Mouse (Mus musculus) intestine, postnatal 0 days (tissue): ENCODE results near the gene Gm12216. TPM values are rescaled to one million over a fixed set of nuclear protein-coding genes. Genes with fewer than 3 reads are reported as not detected.

Experiments
- ATAC-seq: fragments of 200-750 bp; cut with Nextera tagmentation; 2 replicates; pipeline ENCODE4 v1.8.0; 2017; ENCODE audit warnings: mild to moderate bottlenecking, moderate TSS enrichment, moderate library complexity
- H3K27ac ChIP-seq: fragments of 300-500 bp; sonication (generic); 2 replicates; pipeline ENCODE4 v1.5.1; 2014; ENCODE audit warnings: mild to moderate bottlenecking, low read depth, low read length, moderate library complexity
- H3K27me3 ChIP-seq: fragments of 300-500 bp; sonication (generic); replicated peaks from 2 replicates; pipeline ENCODE4 v1.6.1; 2014; ENCODE audit warnings: low read length, mixed read lengths; ENCODE audit not compliant: control insufficient read depth, insufficient read depth
- H3K36me3 ChIP-seq: fragments of 300-500 bp; sonication (generic); 2 replicates; pipeline ENCODE4 v1.6.1; 2014; ENCODE audit warnings: mild to moderate bottlenecking, moderate library complexity; ENCODE audit not compliant: control insufficient read depth, insufficient read depth
- H3K4me1 ChIP-seq: fragments of 300-500 bp; sonication (generic); replicated peaks from 2 replicates; pipeline ENCODE4 v1.6.1; 2014; ENCODE audit warnings: antibody characterized with exemption, low read length, mixed read lengths; ENCODE audit not compliant: control insufficient read depth, insufficient read depth
- H3K4me2 ChIP-seq: fragments of 300-500 bp; sonication (generic); replicated peaks from 2 replicates; pipeline ENCODE4 v1.6.1; 2014; ENCODE audit warnings: low read depth, mild to moderate bottlenecking, moderate library complexity
- H3K4me3 ChIP-seq: fragments of 300-500 bp; sonication (generic); 2 replicates; pipeline ENCODE4 v1.5.1; 2014; ENCODE audit warnings: low read depth, low read length
- H3K9ac ChIP-seq: fragments of 300-500 bp; sonication (generic); 2 replicates; pipeline ENCODE4 v1.6.1; 2014; ENCODE audit warnings: mild to moderate bottlenecking, low read depth, low read length
- H3K9me3 ChIP-seq: fragments of 300-500 bp; sonication (generic); 2 replicates; pipeline ENCODE4 v1.6.1; 2016; ENCODE audit warnings: mixed run types; ENCODE audit not compliant: control insufficient read depth
- CTCF ChIP-seq: sonication (generic); IDR thresholded peaks from 2 replicates; pipeline ENCODE4 v1.5.1; 2016; ENCODE audit warnings: low read depth, mild to moderate bottlenecking, control low read depth, antibody characterized with exemption, moderate library complexity
- WGBS: fragments of 180-500 bp; shearing (Covaris S2); extraction: QIAGEN DNeasy Blood & Tissue Kit; methylation state at CpG from one replicate; pipeline ENCODE4 v1.1.7; 2014; 5-methylcytosine and 5-hydroxymethylcytosine counted together
- polyA plus RNA-seq: library from polyadenylated mRNA; unstranded; fragments of >200 nt; fragmentation: Nextera tagmentation; extraction: Ambion mirVana; gene quantifications from 2 replicates; pipeline ENCODE4 v1.2.1, GENCODE M21; 2015

Gm12216 gene
- polyA plus RNA-seq, 1 experiment from 2014 or later = 6.5 TPM

DNA sequence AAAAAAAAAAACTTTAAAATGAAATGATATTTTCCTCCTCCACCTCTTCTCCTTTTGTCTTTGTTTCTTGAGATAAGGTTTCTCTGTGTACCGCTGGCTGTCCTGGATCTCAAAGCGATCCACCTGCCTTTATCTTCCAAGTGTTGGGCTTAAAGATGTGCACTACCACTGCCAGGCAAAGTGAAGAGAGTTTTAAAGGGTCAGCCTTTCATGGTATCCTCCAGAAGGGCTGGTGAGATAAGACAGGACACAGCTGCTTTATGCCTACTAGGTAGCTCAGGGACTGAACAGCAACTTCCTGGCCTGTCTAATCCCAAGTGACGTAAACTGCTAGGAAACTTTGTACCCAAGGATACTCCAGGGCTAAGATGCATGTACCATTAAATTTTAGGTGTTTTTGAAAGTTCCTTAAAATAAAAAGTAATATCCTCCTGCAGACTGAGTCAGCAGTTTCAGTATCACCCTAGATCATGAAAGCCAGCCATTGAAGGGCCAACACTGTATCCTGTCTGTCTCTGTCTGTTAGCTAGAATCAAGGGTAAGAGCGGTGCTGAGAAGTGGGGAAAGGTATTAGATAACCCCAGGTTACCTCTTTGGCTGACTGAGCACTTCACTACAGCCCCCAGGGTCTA, 23.6 kb downstream of the Gm12216 start:
- H3K4me1 ChIP-seq = no peaks in the 10 kb centered on the region; the same call in 1 of the 2 replicates
- no peaks in the 10 kb centered on the region for H3K9me3 ChIP-seq
- H3K27ac ChIP-seq = no peak overlapping the region
- 63% methylated on average over 4 of the region's 4 CpGs for WGBS
- no peak for TF ChIP-seq CTCF
- no peak overlapping the region for H3K9ac ChIP-seq
- H3K27me3 ChIP-seq = no peaks in the 10 kb centered on the region
- no peak for ATAC-seq
- no peaks in the 10 kb centered on the region for H3K36me3 ChIP-seq
- no peak overlapping the region for H3K4me2 ChIP-seq
- H3K4me3 ChIP-seq = no peak overlapping the region

DNA sequence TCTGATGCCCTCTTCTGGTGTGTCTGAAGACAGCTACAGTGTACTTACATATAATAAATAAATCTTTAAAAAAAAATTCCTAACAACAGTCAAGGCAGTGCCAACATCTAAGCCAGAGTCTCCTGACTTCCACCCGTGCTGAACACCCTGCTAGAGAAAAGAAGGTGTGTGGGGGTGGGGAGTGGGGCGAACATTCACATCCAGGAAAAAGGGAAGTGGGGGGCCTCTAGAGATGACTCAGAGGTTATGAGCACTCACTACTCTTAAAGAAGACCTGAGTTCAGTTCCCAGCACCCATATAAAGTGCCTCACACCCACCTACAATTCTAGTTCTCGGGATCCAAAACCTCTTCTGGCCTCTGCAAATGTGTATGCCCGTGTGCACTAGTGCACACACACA, 33.6 kb downstream of the Gm12216 start:
- H3K4me2 ChIP-seq = no peak overlapping the region
- no peak overlapping the region for H3K9ac ChIP-seq
- no peaks in the 10 kb centered on the region for H3K27me3 ChIP-seq
- H3K4me3 ChIP-seq = no peak overlapping the region
- H3K27ac ChIP-seq = no peak overlapping the region
- 77% methylated on average over 4 of the region's 4 CpGs for WGBS
- TF ChIP-seq CTCF = no peak
- H3K36me3 ChIP-seq = no peaks in the 10 kb centered on the region
- no peaks in the 10 kb centered on the region for H3K9me3 ChIP-seq
- 0 out of 2 replicates have a peak, but pooled peaks cover 7% of the 10 kb centered on the region for H3K4me1 ChIP-seq
- no peak for ATAC-seq

DNA sequence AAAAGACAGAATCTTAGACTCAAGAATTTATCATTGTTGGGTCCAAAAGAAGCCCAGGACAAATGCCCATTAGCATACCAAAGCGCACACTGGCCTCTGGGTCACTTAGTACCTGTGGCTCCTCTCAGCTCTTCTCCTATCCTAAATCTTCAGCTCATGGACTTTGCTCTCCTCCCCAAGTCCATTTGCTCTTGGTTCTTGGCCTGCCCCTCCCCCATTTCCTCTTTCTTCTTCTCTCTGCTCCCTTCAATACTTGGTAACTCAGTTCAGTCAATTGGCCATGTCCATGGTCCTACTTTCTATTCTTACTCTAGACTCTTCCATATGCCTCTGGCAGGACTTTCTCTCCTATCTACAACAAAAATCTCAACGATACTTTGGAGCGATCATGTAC, 37.1 kb downstream of the Gm12216 start:
- H3K9ac ChIP-seq = no peak overlapping the region
- ATAC-seq = no peak
- H3K27me3 ChIP-seq = no peaks in the 10 kb centered on the region
- WGBS = 69% methylated on average over 3 of the region's 3 CpGs
- H3K36me3 ChIP-seq = no peaks in the 10 kb centered on the region
- H3K27ac ChIP-seq = no peak overlapping the region
- H3K9me3 ChIP-seq = no peaks in the 10 kb centered on the region
- H3K4me1 ChIP-seq = 0 out of 2 replicates have a peak, but pooled peaks cover 7% of the 10 kb centered on the region
- H3K4me2 ChIP-seq = no peak overlapping the region
- no peak overlapping the region for H3K4me3 ChIP-seq
- TF ChIP-seq CTCF = no peak

DNA sequence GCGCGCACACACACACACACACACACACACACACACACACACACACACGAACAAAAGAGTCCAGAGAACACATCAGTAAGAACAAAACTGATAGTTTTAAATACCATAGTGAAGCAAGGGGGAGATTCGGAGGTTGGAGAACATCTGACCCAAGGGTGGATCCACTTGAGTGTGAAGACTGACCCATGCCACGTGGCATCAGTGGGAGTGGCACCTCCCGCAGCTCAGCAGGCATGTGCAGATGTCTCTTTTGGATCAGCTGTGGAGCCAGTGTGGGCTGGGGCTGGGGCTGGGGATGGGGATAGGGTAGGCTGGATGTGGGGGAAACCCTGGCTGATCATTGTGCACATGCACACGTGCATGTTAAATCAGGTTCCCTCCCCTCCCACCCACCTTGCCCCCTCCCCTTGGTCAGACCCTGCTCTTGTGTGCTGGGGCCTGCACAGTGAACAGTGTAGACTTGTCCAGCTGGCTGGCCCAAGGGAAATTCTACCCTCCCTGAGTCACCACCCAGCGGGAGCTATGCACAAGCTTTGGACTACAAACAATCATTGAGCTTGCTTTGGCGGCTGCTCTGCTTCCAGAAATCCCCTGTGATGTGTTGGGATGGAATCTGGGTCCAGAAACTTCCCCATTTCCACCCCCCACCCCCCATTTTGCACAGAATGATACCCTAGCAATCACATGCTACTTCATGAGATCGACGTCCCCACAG, 37.7 kb downstream of the Gm12216 start:
- TF ChIP-seq CTCF = no peak
- 81% methylated on average over 11 of the region's 11 CpGs for WGBS
- H3K4me2 ChIP-seq = no peak overlapping the region
- H3K27ac ChIP-seq = no peak overlapping the region
- H3K9ac ChIP-seq = no peak overlapping the region
- ATAC-seq = no peak
- H3K4me3 ChIP-seq = no peak overlapping the region
- H3K27me3 ChIP-seq = no peaks in the 10 kb centered on the region
- 0 out of 2 replicates have a peak, but pooled peaks cover 7% of the 10 kb centered on the region for H3K4me1 ChIP-seq
- H3K36me3 ChIP-seq = no peaks in the 10 kb centered on the region
- H3K9me3 ChIP-seq = no peaks in the 10 kb centered on the region

DNA sequence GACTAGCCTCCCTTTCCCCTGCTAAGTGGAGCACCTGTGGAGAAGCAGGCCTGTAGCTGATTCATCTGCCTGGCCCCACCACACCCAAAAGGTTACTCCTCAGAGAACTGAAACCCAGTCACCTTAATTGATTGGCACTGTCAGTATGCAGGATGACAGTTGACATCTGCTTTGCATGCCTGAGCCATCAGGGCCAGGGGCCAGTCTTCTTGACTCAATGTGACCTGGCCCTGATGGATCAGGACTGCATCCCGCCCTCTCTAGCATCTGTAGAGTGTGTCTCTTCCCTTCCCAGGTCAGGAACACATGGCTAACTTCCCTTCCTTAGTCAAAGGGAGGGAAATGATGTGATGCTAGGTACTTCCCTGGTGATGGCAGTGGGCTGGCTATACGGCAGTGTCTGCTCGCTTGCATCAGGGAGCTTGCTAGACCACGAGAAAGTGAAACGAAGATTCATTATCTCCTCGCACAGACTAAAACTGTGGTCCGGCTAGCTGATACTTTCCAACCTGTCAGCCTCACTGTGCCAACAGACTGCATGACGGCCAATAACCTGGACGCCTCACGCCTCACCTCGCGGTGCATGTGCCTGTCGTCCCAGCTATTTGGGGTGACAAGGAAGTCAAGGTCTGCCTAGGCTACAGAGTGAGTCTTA, 38.4 kb downstream of the Gm12216 start:
- no peak for ATAC-seq
- no peak overlapping the region for H3K9ac ChIP-seq
- no peak overlapping the region for H3K4me2 ChIP-seq
- 81% methylated on average over 13 of the region's 13 CpGs for WGBS
- H3K9me3 ChIP-seq = no peaks in the 10 kb centered on the region
- H3K27me3 ChIP-seq = no peaks in the 10 kb centered on the region
- TF ChIP-seq CTCF = no peak
- H3K4me1 ChIP-seq = 0 out of 2 replicates have a peak, but pooled peaks cover 7% of the 10 kb centered on the region
- no peak overlapping the region for H3K27ac ChIP-seq
- no peaks in the 10 kb centered on the region for H3K36me3 ChIP-seq
- H3K4me3 ChIP-seq = no peak overlapping the region

DNA sequence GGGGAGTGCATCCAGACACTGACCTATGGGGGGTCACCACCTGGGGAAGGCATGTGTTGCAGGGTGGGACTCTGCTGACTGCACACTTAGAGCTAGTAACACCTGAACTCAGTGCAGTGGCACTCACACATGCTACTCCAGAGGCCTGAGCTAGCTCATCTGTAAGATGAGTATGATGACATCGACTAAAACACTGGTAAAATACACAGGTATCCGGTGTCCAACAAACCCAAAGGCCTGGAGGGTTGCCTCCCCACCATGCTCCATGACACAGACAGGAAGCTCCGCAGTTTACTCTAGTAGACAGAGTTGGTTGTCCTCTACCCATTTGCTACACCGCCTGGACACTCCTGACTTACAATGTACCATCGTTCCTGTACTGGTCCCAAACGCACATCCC, 39.5 kb downstream of the Gm12216 start:
- H3K9me3 ChIP-seq = no peaks in the 10 kb centered on the region
- no peak for ATAC-seq
- no peaks in the 10 kb centered on the region for H3K27me3 ChIP-seq
- H3K36me3 ChIP-seq = no peaks in the 10 kb centered on the region
- WGBS = 95% methylated on average over 6 of the region's 6 CpGs
- H3K4me2 ChIP-seq = no peak overlapping the region
- TF ChIP-seq CTCF = no peak
- H3K4me1 ChIP-seq = 0 out of 2 replicates have a peak, but pooled peaks cover 7% of the 10 kb centered on the region
- no peak overlapping the region for H3K4me3 ChIP-seq
- H3K9ac ChIP-seq = no peak overlapping the region
- no peak overlapping the region for H3K27ac ChIP-seq
